Mouse (Mus musculus) layer of hippocampus, postnatal 14 days (tissue): ENCODE results near the gene Sowahb. TPM values are rescaled to one million over a fixed set of nuclear protein-coding genes. Genes with fewer than 3 reads are reported as not detected.
"Not testable (repeated sequence)": the region's sequence is repeated elsewhere in the genome, so short reads cannot be mapped to it uniquely, and the experiment has no call there.

Experiments
- DNase-seq, 2 experiments: peaks; one replicate each; pipeline ENCODE4 v3.0.0; 2021 to 2022; ENCODE audit warnings: low spot score in 2 of 2, mixed read lengths in 1 of 2
- total RNA-seq, 2 experiments: library from RNA; stranded (reverse); gene quantifications; 2 replicates each; pipeline ENCODE4 v1.2.3; 2021

Gene Sowahb
- total RNA-seq, 2 experiments from 2014 or later: 0.46 to 1.0 TPM

DNA sequence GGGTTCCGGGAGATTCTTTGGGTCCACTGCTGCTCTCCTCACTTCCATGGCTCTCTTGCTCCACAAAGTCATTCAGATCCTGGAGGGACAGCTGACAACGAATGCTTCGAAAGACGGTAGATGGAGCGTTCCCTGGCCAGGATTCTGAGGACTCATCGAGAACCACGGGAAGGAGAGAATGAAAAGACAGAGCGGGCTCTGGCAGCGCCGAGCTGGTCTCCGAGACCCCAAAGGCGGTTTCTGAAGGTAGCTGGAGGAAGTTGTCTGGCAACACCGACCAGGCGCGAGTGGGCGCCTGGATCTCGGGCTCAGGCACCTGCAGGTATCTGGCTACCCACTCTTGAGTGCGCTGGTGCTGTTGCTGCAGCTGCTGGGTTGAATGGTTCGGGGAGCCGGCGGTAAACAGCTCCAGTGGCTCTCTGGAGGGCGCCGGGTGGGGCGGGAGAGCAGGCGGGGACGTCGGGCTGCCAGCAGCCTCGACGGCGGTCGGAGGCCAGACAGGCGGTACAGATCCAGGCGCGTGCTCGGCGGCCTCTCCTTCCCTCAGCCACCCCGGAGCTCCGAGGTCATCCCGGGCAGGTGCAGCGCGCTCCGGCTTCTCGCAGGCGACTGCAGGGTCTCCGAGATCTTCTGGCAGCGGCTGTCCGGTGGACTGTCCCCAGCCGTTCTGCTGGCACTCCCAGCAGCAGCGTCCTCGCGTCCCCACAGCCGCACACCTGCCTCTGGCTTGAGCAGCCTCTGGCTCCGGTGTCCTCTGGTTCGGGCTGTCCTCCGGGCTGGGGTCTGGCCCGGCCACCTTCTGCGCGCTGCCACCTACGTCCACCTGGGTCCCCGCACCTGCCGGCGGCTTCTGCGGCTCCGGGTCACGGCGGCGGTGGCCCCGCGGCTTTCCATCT, 886 bp downstream of the Sowahb start:
- no peak for DNase-seq

- no peak for DNase-seq
These were observed 1.8 kb downstream of the Sowahb start for GRCm38 (mm10) chr5:93042831-93043687.

GRCm38 (mm10) chr5:93042031-93042430, 2.8 kb downstream of the Sowahb start:
- no peak for DNase-seq

- DNase-seq: no peak
These were observed 3.5 kb downstream of the Sowahb start for GRCm38 (mm10) chr5:93041276-93041675.

- no peak for DNase-seq
These were observed 4.7 kb downstream of the Sowahb start for GRCm38 (mm10) chr5:93040095-93040494.

DNA sequence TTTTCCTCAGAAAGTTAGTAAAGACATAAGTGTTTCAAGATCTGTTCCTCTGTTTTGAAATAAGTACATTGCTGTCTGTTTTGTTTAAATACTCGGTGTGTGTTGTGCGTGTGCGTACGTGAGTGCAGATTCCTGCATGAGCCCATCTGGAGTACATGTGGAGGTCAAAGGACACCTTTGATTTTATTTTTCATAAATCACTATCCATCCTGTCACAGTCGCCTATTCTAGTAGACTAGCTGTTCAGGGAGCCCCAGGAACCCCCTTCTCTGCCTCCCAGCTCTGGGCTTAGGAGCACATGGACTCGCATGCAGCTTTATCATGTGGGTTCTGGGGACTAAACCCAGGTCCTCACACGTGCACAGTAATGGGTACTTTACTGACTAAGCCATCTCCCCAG, 8.6 kb downstream of the Sowahb start:
- no peak for DNase-seq

DNA sequence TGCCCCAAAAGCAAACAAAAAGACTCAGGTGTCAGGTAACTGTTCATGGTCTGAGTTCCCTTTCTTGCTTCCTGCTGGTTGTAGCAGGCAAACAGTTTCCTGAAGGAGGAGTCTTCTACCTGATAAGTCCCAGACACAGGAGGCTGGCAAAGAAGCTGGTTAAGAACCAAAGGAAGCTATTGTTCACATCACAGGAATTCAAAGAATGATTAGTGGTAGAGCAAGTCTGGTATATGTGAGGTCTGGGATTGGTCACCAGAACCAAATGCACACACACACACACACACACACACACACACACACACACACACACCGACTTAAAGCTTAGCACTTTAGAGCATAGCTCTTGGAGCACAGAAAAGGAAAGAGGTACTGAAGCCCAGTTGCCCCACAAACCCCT, 9.5 kb downstream of the Sowahb start:
- DNase-seq: no peak

DNA sequence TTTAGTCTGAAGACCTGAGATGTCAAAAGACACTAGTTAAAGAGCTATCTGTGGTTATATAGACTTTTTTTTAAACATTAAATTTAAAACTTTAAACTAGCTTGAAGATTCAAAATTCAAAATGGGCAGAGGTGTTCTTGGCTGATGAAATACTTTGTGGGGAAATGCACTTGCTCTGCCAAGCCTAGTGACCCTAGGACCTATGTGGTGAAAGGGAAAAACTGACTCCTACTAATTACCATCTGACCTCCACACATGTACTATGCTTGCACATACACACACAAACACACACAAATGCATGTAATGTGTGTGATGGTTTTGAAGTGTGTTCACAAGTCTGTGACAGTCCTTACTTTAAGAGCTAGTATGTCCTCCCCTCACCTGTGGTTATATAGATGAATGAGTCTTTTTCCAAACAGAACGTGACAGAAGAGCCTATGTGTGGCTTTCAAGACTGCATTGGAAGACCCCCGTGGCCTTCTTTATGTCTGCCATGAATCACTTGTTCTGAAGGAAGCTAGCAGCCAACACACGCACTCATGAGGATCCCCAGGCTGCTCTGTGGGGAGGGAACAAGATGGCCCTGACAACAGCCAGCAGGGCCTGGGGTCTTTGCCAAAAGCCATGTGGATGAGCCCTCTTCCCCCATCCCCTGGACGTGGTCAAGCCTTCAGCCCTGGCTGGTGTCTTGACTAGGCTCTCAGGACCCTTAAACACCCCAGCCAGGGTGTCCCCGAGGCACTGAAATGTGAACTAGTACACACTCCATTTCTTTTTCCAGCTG, 11.5 kb downstream of the Sowahb start:
- no peak for DNase-seq

DNA sequence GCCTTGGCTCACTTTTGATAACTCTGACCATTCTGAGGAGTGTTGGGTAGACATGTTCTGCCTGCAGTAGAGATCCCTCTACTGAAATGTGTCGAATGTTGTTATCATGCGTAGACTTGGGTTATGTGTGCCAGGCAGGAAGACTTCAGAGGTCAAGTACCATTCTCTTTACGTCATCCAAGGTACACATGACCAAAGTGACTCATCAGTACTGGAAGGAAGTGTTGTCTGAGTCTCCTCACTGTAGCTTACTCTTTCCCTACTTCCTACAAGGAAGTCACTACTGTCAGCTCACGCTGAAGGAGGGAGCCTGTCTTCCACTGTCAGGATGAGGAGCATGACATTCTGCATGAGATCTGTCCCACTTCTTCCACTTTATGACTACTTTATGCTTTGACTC, 12.2 kb downstream of the Sowahb start:
- DNase-seq: no peak

GRCm38 (mm10) chr5:93030869-93031268, 14.0 kb downstream of the Sowahb start:
- no peak for DNase-seq

GRCm38 (mm10) chr5:93030411-93030810, 14.4 kb downstream of the Sowahb start:
- no peak for DNase-seq

DNA sequence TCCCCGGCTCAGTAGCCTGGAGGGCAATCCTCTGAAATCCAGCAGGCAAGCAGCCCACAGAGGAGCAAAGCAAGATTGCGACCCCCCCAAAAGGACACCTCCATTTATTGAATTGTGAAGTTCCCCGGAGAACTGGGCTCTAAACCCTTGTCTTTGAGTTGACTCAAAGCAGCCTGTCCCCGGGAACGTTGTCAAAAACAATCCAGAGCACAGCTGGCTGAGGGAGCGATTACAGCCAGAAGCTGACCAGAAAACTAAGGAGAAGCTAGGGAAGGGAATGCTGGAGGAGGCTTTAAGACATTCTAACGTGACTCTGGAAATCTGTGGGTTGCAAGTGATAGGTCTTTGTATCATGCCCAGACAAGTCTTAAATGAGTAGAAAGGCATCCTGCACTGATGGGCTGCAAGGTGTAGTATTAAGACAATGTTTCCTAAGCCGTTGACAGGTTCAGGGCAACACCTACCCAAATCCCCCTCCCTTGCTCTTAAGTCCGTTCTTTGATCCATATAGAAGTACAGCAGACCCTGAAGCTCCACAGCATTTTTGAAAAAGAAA, 17.6 kb downstream of the Sowahb start:
- DNase-seq: no peak

GRCm38 (mm10) chr5:93026437-93027119, 18.2 kb downstream of the Sowahb start:
- DNase-seq: no peak

- DNase-seq: peak in 1 of 2 experiments; percentile 21
These were observed 20.0 kb downstream of the Sowahb start for GRCm38 (mm10) chr5:93024754-93025280.

DNA sequence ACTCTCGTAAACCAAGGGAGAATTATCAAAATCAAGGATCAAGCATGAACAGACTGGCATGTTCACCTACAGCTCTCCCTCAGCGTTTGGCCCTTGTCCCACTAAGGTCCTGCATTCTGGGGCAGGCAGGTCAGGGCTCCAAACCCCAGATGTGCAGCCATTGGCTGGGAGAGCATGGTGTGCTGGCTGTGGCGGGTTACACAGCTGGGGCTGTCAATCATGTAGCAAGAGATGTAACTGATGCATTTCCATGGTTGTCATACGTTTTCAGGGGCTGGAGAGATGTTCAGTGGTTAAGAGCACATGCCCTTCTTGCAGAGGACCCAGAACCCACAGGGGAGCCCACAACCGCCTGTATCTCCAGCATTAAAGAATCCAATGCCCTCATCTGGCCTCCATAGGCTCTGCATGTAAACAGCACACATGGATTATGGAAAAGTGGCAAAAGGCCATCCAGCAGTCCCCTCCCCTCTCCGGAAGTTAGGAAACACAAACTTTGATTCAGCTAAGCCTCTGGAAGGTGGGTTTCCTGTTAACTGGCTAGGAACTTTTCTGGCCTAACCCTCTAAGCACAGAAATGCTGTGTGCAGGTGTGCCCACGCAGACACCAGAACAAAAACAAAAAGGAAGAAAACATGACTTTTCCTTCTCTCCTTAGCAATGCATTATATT, 22.6 kb downstream of the Sowahb start:
- DNase-seq: no peak

- DNase-seq: no peak
These were observed 24.7 kb downstream of the Sowahb start for GRCm38 (mm10) chr5:93020024-93020666.

GRCm38 (mm10) chr5:93019207-93019606, 25.6 kb downstream of the Sowahb start:
- DNase-seq: not testable (repeated sequence)

- DNase-seq: no peak
These were observed 27.1 kb downstream of the Sowahb start for GRCm38 (mm10) chr5:93017678-93018077.

DNA sequence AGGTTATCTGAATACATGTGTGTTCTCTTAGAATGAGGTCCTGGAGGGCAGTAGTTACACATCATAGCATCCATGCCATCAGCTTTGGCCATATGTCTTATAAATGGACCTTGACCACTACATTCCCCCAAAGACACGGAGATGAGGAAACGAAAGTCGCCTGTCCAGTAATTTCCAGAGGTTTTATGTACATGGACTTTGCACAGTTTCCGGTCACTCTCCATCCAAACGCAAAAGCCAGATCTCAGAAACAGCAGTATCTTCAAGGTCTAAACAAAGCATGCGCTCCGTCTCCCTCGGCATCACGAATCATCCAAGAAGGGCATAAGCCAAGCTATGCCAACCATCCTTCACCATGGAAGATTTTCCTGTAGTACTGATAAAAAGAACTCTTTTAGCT, 36.6 kb downstream of the Sowahb start:
- no peak for DNase-seq
